Mouse (Mus musculus) regulatory T cell (primary cell): ENCODE data around the gene Elmo1.

Source experiments
- in situ Hi-C: fragments of 300-600 bp; cut with MboI, MseI; formaldehyde crosslinking; loops from one replicate; pipeline ENCODE4 v1.15.1; 2025; ENCODE audit warnings: high pct_unique_total_duplicates

Gene Elmo1

DNA sequence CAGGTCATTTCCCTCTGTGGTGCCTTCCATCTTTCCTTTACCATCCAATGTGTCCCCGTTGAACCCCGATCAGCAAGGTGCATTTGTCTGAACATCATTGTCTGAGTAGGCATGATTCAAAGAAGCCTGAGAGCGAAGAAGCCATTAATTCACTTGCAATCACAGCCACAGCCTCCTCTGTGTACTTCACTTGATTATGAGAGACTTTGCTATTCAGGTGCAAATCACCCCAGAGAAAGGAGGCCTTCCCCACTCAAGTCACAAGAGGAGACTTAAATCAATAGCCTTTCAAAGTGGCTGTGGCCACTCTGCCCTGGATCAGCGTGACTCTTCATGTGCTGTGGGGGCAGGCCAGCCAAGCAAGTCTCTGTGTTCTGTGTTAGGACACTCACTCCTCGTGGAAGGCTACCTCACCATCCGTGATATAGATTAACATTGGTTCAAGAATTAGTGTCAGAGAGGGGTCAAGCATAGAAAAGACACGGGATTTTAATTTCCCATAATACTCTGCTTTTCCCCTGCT, 360.5 kb downstream of the Elmo1 start:
- in situ Hi-C loops: no loop called here

DNA sequence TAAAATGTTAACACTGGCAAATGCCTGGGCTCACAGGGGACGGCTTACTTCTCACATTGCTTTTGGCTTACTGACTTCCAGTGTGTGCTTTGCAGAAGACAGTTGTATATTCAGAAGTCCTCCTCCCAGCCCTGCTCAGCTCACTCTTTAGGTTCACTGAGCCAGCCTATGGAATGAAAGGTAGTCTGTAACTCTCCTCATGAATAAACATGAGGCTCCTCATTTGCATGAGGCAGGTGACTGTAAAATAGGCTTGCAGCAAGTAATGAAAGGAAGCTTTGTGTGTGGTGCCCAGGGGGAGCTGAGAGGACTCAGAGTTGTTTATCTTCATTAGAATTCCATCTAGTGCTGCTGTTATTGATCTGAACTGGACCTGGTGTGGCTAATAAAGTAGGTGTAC, 364.0 kb downstream of the Elmo1 start:
- in situ Hi-C loops: no loop called here

DNA sequence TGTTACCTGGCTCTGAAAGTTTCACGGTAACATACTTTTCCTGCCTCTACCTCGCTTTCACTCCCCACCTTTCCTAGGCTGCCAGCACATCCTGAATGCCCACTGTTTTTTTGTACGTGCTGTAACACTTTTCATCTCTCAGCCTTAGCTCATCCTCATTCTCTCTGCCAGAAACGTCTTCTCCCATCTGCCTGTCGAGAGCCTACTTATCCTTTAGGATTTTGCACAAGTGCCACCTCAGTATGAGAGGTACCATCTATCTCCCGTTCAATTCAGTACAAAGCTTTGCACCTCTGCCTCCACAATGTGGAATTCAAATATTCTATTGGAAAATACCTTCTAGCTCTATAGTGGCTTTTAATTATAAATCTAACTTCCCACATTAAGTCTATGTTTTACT, 369.7 kb downstream of the Elmo1 start:
- in situ Hi-C loops: no loop called here

DNA sequence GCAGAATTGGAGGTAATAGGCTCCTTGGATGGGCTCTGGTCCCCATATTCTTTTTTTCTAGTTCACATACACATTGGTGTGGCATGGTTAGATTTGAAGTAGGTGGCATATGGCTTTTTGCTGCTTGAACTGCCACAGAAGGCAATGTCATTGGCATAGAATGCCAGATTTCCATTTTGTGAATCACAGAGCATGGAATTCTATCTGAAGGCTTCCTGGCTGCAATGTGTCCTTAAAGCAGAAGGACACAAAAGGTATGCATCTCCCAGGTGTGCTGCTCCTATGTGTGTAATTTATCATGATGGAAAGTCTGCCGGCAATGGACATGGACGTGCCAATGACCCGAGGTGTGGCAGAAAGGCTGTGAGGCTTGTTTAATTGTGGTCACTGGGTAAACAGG, 371.2 kb downstream of the Elmo1 start:
- in situ Hi-C loops: no loop called here

DNA sequence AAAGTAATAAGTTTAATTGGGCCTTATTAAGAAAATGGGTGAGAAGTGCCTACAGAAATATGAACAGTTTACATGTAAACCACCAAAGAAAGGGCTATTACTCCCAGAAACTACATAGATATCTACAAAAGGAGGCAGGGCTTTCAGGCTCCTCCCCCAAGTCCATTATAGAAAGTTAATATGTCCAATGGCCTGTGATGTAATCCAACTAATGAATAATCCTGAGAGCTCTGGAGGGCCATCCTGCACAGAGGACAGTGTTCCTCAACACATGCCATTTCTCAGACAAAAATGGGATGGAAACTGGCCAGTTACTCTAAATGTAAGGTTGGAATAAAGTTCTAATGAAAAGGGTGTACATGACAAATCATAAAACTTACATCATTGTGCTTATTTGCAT, 373.8 kb downstream of the Elmo1 start:
- in situ Hi-C loops: no loop called here

DNA sequence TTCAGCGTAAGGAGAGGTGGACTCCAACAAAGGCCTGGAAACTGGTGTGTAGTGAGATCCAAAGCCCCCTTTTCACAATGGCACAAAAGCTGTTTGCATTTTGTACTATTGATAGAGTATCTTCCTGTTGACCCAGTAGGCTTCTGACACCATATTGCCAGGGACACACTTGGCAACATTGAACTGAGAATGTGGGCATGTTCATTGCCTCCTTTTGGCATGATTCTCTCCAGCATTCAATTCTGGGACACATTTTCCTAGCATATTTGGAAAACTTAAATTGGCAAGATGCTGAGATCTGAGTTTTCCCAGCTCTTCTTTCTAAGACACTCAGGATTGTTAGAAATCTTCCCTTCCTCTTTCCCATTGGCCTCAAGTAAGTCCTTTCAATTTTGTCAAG, 377.0 kb downstream of the Elmo1 start:
- in situ Hi-C loops: no loop called here

DNA sequence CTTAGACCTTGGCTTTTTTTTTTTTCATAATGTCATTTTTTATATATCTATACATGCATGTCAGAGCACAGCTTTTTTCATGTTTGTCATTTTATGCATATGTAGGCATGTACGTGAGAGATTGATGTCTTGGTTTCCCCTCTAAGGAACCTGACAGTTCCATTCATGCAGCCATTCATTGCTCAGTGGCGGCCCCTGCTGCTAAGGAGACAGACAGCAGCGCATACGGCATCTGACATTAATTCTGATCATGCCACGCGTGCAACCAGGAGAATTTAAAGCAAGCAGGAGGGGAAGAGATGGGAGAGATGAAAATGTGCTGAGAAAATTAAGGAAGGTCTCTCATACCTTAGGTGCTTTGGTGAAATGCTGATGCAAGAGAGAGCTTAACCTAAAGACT, 381.3 kb downstream of the Elmo1 start:
- in situ Hi-C loops: no loop called here

DNA sequence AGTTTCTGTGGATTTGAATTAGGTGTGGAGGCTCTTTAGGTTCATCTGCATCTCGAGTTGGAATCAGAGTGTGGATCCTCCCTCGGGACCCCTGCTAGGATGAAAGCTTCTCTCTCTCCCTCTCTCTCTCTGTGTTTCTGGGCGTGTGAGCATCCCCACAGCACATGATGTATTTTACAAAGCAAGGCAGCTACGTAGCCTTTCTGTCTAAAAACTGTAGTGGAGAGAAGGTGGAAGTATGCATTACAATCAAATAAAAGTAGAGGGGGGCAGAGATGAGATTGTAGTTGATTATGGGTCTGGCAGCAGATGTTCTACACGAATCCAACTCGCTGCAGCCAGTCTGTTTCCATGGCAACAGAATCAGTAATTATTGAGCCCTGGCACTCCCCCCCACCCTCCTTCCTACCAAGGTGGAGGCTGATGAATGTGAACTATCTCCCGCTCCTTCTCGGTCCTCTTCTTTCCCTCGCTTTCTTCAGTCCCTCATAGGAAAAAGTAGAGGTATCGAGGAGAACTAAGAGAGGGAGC, 382.0 kb downstream of the Elmo1 start:
- in situ Hi-C loops: no loop called here

DNA sequence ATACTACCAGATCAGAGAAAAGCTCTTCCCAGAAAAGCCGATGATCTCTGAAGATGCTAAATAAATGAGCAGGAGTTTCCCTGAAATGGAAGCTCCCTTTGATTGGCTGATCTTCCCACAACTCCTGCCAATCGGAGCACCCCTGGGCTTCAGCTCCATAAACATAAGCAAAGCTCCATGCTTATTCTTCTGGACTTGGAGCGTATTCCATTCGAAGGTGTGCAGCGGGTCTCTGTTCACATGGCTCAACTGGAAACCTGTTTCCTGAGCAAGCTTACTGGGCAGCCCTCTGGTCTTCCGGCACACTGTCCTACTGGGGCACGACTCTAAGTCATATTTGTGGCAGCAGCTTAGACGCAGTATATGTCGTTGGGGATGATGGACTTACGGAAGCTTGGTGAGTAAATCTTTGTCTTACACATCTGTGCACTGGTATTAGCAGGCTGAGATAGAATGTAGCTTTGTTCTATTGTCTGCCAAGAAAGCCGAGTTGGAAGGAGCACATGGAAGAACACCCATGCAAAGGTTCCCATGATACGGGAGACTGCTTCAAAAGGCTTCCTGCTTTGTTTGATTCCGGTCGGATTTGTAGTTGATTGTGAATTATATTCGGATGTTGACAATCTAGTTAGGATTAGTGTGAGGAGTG, 382.6 kb downstream of the Elmo1 start:
- in situ Hi-C loops: no loop called here

DNA sequence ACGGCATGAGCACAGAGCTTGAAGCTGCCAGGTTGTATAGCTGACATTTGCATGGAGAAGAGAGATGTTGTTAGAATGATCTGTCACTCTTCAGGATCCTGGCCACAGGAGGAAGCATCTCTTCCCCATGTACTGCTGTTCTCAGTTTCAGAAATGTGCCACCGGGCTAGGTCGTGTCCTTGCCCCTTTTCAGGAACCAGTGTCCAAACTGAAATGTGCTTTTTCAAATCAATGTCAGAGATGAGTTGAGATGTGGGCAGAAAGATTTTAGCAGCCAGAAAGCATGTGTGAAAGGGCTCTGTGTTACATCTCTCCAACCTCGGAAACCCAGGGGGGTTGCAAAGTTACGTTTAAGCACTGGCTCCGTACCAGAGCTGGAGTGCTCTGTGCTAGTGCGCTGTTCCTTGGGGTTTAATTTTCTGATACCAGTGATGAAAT, 383.3 kb downstream of the Elmo1 start:
- in situ Hi-C loops: no loop called here

DNA sequence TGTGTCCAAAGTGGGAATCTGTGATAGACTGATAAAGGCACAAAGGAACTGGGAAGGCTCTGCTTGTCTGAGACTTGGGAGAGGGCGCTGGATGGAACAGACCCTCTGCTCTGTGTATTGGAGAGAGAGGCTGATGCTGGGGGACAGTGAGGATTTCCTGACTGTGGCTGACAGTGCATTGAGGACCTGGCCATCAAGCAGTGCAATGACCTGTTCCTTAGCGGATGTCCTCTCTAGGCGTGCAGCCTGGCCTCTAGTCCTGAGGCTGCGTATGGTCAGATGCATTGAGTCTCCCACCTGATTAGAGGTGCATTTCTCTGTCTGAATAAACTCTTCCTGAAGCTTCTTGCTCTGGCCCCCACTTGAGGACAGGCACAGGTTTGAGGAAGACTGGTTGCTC, 384.2 kb downstream of the Elmo1 start:
- in situ Hi-C loops: no loop called here

DNA sequence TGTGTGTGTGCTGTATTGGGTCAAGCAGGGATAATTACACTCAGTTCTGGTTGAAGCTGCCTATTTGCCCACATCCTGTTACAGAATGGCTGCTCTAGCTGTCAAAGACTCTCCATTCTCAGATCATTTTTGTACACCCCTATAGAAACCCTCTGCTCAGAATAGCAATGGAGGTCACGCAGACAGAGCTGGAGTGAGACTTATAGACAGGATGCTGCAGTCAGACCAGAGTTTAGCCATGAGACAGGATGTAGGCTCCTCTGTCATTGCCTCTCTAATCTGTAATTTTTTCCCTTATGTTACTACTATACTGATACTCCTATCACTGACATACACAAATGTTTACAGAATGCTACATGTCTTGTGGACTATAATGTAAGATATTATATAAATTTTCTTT, 391.4 kb downstream of the Elmo1 start:
- in situ Hi-C loops: no loop called here

DNA sequence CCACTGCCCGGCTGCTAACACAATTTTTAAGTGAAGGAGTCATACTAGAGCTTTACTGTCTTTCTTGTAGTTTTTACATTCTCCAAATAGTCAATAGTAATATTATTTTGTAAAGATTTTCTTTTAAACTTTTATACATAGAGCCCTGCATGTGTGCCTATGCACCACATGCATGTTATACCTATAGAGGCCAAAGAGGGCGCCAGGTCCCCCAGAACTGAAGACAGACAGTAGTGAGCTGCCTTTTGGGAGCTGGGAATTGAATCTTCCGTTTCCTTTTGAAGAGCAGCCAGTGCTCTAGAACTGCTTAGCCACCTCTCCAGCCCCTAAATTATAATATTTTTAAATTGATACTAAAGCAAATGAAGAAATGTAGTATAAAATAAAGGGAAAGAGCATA, 398.7 kb downstream of the Elmo1 start:
- in situ Hi-C loops: no loop called here

DNA sequence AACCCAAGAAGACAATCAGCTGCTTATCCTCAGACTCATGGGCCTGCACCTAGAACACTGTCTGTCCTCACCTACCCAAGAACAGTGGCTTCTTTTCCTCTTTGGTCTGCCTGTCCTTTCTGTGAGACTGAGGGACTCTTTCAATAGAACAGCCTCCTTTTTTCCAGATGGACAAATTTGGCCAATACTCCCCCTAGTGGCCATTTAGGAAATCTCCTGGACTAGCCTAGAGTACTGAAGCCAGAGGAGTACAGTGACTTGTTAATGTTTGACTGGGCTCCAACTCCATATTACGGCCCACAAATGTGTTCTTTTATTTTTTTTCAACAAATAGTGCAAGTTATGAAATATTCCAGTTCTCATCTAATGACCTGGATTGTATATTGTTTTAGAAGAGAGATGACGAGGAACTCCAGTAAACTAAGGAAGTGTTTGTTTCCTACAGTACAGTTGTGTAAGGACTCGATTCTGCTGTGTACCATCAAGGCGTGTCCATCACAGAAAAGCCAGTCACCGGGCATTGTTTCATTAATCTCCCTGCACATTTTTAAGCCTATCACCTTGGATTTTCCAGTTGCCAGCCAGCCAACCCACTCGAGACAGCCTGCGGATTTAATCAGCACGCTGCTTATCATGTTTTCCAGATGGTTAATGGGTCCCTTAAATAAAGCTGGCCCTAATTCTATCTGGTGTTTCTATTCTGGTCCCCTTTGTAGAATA, 399.5 kb downstream of the Elmo1 start:
- in situ Hi-C loops: loop anchor here (5.0 kb wide), 1 partner anchor 178 kb away; no protein-coding TSS in a partner anchor

DNA sequence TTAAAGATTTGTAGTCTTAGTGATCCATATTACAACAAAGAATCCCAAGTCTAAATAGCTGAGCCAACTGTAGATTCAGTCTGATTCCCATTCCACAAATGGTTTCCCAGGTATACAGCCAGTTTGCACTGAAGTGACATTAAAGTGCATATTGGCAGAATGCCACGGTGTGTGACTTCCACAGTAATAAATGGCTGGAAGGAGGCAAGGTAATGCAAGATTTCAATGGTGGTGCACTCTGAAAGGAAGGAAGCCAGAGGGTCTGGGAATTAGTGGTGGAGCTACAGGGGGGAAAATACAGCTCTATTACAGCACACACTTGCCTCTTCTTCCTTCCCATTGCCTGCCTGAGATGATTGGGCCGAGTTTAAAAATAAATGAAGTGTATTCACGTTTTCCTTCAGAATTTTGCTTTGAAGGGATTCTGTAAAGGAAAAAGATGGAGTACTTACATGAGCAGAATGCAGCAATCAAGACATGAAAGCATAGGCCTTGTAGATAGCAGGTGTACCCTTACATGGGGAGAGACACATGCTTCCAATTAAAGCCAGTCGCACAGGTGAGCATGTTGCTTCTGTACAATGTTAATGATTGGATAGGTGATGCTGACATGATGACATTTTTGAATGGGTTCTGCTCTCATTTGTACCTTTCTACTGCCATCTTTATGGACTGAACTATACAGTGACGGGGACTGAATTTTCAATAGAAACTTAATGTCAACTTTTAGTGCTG, 400.6 kb downstream of the Elmo1 start:
- in situ Hi-C loops: loop anchor here (5.0 kb wide), 1 partner anchor 179 kb away; no protein-coding TSS in a partner anchor

DNA sequence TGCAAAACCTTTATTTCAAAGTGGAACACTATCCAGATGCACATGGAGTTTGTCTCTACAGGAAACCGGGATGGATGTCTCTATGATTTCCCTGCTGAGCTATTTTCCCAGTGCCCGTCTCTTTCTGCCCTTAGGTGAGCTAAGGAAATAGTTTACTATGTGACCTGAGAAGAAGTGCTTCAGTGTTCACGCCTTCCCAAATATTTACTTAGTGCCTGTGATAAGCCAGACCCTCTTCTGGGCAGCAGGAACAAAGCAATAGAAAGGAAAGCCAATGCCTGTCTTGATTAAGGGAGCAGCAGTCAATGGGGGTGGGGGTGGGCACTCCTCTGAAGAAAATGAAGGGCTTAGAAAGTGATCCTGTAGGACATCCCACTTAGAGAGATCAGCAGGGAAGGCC, 401.3 kb downstream of the Elmo1 start:
- in situ Hi-C loops: loop anchor here (5.0 kb wide), 1 partner anchor 179 kb away; no protein-coding TSS in a partner anchor

DNA sequence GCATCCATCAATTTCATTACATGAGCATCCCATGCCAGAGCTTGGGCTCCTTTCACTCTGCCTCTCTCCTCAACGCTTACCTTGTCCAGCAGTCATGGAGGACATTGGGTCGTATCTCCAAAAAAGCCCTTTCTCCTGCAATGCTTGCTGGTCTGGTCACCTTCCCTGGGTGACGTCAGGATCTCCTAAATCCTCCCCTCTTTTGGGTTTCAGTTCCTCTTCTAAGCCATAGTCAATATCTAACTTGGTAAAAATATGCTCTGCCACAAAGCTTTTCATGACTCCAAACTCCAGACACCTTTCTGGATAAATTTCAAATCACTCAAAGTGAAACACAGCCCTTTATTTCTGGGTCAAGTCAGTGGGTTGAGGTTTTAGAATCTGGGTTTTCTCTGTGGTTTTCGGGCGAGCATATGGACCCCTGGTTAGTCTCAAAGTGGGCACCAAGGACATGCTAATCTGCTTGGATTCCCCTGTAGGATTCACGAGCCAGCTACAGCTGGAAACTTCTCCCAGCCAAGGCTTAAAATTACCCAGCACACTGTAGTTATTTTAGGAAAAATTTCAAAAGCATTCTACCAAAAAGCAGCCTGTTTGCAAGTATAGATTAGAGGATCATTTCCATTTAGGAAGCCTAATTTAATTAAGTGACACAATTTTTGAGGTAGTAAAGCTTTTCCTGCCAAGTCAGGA, 403.8 kb downstream of the Elmo1 start:
- in situ Hi-C loops: loop anchor here (5.0 kb wide), 1 partner anchor 182 kb away; no protein-coding TSS in a partner anchor

DNA sequence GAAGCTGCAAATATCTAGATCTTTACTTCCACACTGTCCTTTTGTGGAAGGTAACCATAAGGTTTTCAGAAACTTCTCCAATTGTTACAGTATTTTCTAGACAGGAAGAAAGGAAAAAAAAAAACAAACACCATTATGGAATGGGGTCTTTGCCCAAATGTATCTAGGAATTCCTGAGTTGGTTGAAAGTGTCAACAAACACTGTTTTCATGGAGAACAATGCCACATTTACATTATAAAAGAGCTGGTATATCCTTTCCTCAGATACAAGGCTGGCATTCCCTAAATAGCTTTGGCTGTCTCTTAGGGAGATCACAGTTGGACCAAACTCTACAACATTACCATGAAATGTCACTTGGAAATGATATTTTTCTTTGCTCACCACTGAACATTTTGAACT, 411.5 kb downstream of the Elmo1 start:
- in situ Hi-C loops: no loop called here

DNA sequence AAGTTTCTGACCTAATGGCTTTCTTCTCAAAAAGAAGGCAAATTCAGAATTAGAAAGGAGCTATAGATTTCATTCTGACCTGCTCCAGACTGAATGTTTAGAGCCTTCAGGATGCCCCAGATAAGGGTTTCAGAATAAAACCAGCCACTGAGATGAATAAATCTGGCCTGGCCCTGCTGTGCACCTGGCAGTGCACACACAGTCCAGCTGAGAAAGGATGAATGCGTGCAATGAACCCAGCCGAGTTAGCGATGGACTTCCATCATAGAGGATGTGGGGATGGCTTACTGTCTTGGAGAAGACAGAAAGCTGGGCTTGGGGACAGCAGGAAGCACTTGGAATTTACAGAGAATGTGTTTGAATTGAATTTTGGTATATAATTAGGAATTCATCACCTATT, 413.0 kb downstream of the Elmo1 start:
- in situ Hi-C loops: no loop called here

DNA sequence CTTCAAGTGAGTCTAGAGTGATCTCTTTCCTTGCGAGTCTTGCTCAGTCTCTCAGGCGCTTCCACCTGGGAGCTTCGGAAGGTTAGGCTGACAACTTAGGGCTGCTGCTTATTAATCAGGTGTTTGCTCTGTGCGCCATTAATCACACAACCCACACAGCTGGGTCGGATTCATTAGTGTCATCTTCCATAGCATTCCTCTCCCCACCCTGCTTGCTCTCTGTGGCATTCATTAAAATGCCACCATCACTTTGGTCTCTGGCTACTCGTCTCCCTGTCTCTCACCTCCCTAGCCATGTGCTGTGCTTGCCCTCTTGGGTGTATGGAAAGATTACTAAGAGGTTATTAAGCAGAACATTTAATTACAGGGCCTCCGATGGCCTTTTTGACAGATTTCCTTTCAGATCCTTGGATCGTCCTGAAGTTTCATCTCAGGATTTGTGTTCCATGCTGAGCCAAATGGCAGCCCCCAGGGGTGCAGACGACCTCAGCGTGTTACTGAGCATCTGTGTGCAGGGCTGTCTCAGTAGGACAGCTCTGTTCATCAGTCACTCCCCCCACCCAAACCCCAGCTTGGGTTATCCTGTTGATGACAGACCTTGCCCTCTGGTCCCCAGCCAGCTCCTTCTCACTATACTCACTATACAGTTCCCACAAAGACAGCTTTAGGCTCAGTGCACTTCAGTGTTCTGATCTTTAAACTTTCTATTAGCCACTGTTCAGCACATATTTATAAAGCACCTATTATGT, 417.2 kb downstream of the Elmo1 start:
- in situ Hi-C loops: no loop called here

DNA sequence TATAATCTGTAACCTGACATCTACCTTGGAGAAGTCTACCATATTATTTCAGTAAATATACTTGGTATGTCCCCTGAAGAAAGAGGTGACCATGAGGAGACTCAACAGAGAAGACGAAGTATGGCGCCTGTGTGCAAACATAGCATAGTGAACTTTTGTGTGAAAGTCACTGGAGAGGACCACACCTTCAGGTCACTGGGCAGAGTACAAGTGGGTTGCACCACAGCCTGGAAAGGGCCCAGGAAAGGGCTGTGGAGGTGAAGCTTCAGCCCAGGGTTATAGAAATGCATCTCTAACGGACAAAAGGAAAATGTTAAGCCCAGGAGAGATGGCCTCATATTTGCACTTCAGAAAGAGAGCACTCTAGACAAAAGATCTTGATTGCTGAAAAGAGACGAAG, 420.6 kb downstream of the Elmo1 start:
- in situ Hi-C loops: no loop called here
